Mouse (Mus musculus): ENCODE measurements around the gene Cyp2d10. TPM values are rescaled to one million over a fixed set of nuclear protein-coding genes. Genes with fewer than 3 reads are reported as not detected.
"Not testable (repeated sequence)": the region's sequence is repeated elsewhere in the genome, so short reads cannot be mapped to it uniquely, and the experiment has no call there.

Gene Cyp2d10
- polyA plus RNA-seq, 1 experiment from 2014 or later = 2.6 TPM

GRCm38 (mm10) chr15:82404163-82404562 is 2.8 kb downstream of the Cyp2d10 start:
- ATAC-seq (ENCODE audit: insufficient read depth, low FRiP score) = no peak
- H3K27ac ChIP-seq (ENCODE audit: low read length) = no peak overlapping the region
- H3K27me3 ChIP-seq (ENCODE audit: control insufficient read depth, insufficient read depth, low read length) = no peaks in the 10 kb centered on the region
- H3K4me1 ChIP-seq (ENCODE audit: control insufficient read depth, insufficient read depth, low read length) = no peaks in the 10 kb centered on the region
- 80% methylated on average over 3 of the region's 3 CpGs for WGBS
- H3K4me3 ChIP-seq (replicated peaks; ENCODE audit: low read length) = no peak overlapping the region
- no peaks in the 10 kb centered on the region for H3K36me3 ChIP-seq (ENCODE audit: control insufficient read depth, insufficient read depth, low read length)
- H3K9ac ChIP-seq (ENCODE audit: low read length) = no peak overlapping the region
- H3K9me3 ChIP-seq (replicated peaks; ENCODE audit: control insufficient read depth, low read length) = no peaks in the 10 kb centered on the region
- no peak overlapping the region for H3K4me2 ChIP-seq (ENCODE audit: low read depth, low read length)

- Histone ChIP-seq H3K27ac (ENCODE audit: low read length) (no peak overlapping the region), H3K9ac (ENCODE audit: low read length) (no peak overlapping the region), H3K9me3 (replicated peaks; ENCODE audit: control insufficient read depth, low read length) (no peaks in the 10 kb centered on the region), H3K36me3 (ENCODE audit: control insufficient read depth, insufficient read depth, low read length) (no peaks in the 10 kb centered on the region), H3K27me3 (ENCODE audit: control insufficient read depth, insufficient read depth, low read length) (no peaks in the 10 kb centered on the region), H3K4me3 (replicated peaks; ENCODE audit: low read length) (no peak overlapping the region), H3K4me1 (ENCODE audit: control insufficient read depth, insufficient read depth, low read length) (no peaks in the 10 kb centered on the region), H3K4me2 (ENCODE audit: low read depth, low read length) (no peak overlapping the region)
- no peak for ATAC-seq (ENCODE audit: insufficient read depth, low FRiP score)
- WGBS = 93% methylated on average over 9 of the region's 9 CpGs
These were observed 3.4 kb downstream of the Cyp2d10 start for GRCm38 (mm10) chr15:82403606-82404005.

- no peak for ATAC-seq (ENCODE audit: insufficient read depth, low FRiP score)
- 86% methylated on average over 6 of the region's 6 CpGs for WGBS
- H3K27ac ChIP-seq (ENCODE audit: low read length) = no peak overlapping the region
These were observed 4.3 kb downstream of the Cyp2d10 start for GRCm38 (mm10) chr15:82402741-82403140.

GRCm38 (mm10) chr15:82402106-82402505 is 4.9 kb downstream of the Cyp2d10 start:
- Histone ChIP-seq H3K4me1 (ENCODE audit: control insufficient read depth, insufficient read depth, low read length) (no peaks in the 10 kb centered on the region), H3K4me3 (replicated peaks; ENCODE audit: low read length) (no peak overlapping the region), H3K4me2 (ENCODE audit: low read depth, low read length) (no peak overlapping the region), H3K9me3 (replicated peaks; ENCODE audit: control insufficient read depth, low read length) (no peaks in the 10 kb centered on the region), H3K27ac (ENCODE audit: low read length) (no peak overlapping the region), H3K9ac (ENCODE audit: low read length) (no peak overlapping the region), H3K36me3 (ENCODE audit: control insufficient read depth, insufficient read depth, low read length) (no peaks in the 10 kb centered on the region), H3K27me3 (ENCODE audit: control insufficient read depth, insufficient read depth, low read length) (no peaks in the 10 kb centered on the region)
- no peak for ATAC-seq (ENCODE audit: insufficient read depth, low FRiP score)

More at GRCm38 (mm10) chr15:82402741-82403140, 4.3 kb downstream of the Cyp2d10 start:
- Histone ChIP-seq H3K4me1 (ENCODE audit: control insufficient read depth, insufficient read depth, low read length) (no peaks in the 10 kb centered on the region), H3K36me3 (ENCODE audit: control insufficient read depth, insufficient read depth, low read length) (no peaks in the 10 kb centered on the region), H3K9ac (ENCODE audit: low read length) (no peak overlapping the region), H3K4me3 (replicated peaks; ENCODE audit: low read length) (no peak overlapping the region), H3K9me3 (replicated peaks; ENCODE audit: control insufficient read depth, low read length) (no peaks in the 10 kb centered on the region), H3K27me3 (ENCODE audit: control insufficient read depth, insufficient read depth, low read length) (no peaks in the 10 kb centered on the region), H3K4me2 (ENCODE audit: low read depth, low read length) (no peak overlapping the region)

GRCm38 (mm10) chr15:82401516-82401915 is 5.5 kb downstream of the Cyp2d10 start:
- no peak for ATAC-seq (ENCODE audit: insufficient read depth, low FRiP score)
- H3K36me3 ChIP-seq (ENCODE audit: control insufficient read depth, insufficient read depth, low read length) = no peaks in the 10 kb centered on the region
- 65% methylated on average over 2 of the region's 2 CpGs for WGBS

GRCm38 (mm10) chr15:82395955-82396354 is 11.0 kb downstream of the Cyp2d10 start:
- H3K36me3 ChIP-seq (ENCODE audit: control insufficient read depth, insufficient read depth, low read length); H3K4me3 ChIP-seq (replicated peaks; ENCODE audit: low read length); H3K4me2 ChIP-seq (ENCODE audit: low read depth, low read length); H3K27ac ChIP-seq (ENCODE audit: low read length); H3K9me3 ChIP-seq (replicated peaks; ENCODE audit: control insufficient read depth, low read length); H3K9ac ChIP-seq (ENCODE audit: low read length); H3K27me3 ChIP-seq (ENCODE audit: control insufficient read depth, insufficient read depth, low read length); H3K4me1 ChIP-seq (ENCODE audit: control insufficient read depth, insufficient read depth, low read length); ATAC-seq (ENCODE audit: insufficient read depth, low FRiP score): not testable (repeated sequence)
- WGBS = 71% methylated on average over 3 of the region's 3 CpGs

More at GRCm38 (mm10) chr15:82401516-82401915, 5.5 kb downstream of the Cyp2d10 start:
- H3K9me3 ChIP-seq (replicated peaks; ENCODE audit: control insufficient read depth, low read length) = no peaks in the 10 kb centered on the region
- no peak overlapping the region for H3K4me3 ChIP-seq (replicated peaks; ENCODE audit: low read length)
- H3K4me1 ChIP-seq (ENCODE audit: control insufficient read depth, insufficient read depth, low read length) = no peaks in the 10 kb centered on the region
- H3K27ac ChIP-seq (ENCODE audit: low read length) = no peak overlapping the region
- no peak overlapping the region for H3K4me2 ChIP-seq (ENCODE audit: low read depth, low read length)
- no peaks in the 10 kb centered on the region for H3K27me3 ChIP-seq (ENCODE audit: control insufficient read depth, insufficient read depth, low read length)
- H3K9ac ChIP-seq (ENCODE audit: low read length) = no peak overlapping the region

GRCm38 (mm10) chr15:82393922-82394321 is 13.1 kb downstream of the Cyp2d10 start, which contains the start of gene Cyp2d11:
Gene Cyp2d11, minus strand, starts transcription at chr15:82394022.
- H3K4me2 ChIP-seq (ENCODE audit: low read depth, low read length); H3K4me1 ChIP-seq (ENCODE audit: control insufficient read depth, insufficient read depth, low read length); H3K4me3 ChIP-seq (replicated peaks; ENCODE audit: low read length); ATAC-seq (ENCODE audit: insufficient read depth, low FRiP score); H3K9me3 ChIP-seq (replicated peaks; ENCODE audit: control insufficient read depth, low read length); H3K27me3 ChIP-seq (ENCODE audit: control insufficient read depth, insufficient read depth, low read length); H3K36me3 ChIP-seq (ENCODE audit: control insufficient read depth, insufficient read depth, low read length); H3K9ac ChIP-seq (ENCODE audit: low read length); H3K27ac ChIP-seq (ENCODE audit: low read length): not testable (repeated sequence)
- WGBS = 90% methylated on average over 2 of the region's 2 CpGs

GRCm38 (mm10) chr15:82389916-82390315 is 17.1 kb downstream of the Cyp2d10 start:
- not testable (repeated sequence) for ATAC-seq (ENCODE audit: insufficient read depth, low FRiP score)

GRCm38 (mm10) chr15:82385729-82386128 is 21.3 kb downstream of the Cyp2d10 start:
- no peaks in the 10 kb centered on the region; the same call in 1 of the 2 replicates for H3K9me3 ChIP-seq (replicated peaks; ENCODE audit: control insufficient read depth, low read length)
- no peaks in the 10 kb centered on the region for H3K36me3 ChIP-seq (ENCODE audit: control insufficient read depth, insufficient read depth, low read length)
- H3K4me3 ChIP-seq (replicated peaks; ENCODE audit: low read length) = no peak overlapping the region
- no peak overlapping the region for H3K27ac ChIP-seq (ENCODE audit: low read length)
- H3K9ac ChIP-seq (ENCODE audit: low read length) = no peak overlapping the region
- H3K4me1 ChIP-seq (ENCODE audit: control insufficient read depth, insufficient read depth, low read length) = peaks cover 2% of the 10 kb centered on the region; the same call in 1 of the 2 replicates
- H3K4me2 ChIP-seq (ENCODE audit: low read depth, low read length) = no peak overlapping the region
- 64% methylated on average over 2 of the region's 2 CpGs for WGBS
- H3K27me3 ChIP-seq (ENCODE audit: control insufficient read depth, insufficient read depth, low read length) = no peaks in the 10 kb centered on the region
- no peak for ATAC-seq (ENCODE audit: insufficient read depth, low FRiP score)

More at GRCm38 (mm10) chr15:82389916-82390315, 17.1 kb downstream of the Cyp2d10 start:
- H3K36me3 ChIP-seq (ENCODE audit: control insufficient read depth, insufficient read depth, low read length); H3K27ac ChIP-seq (ENCODE audit: low read length); H3K4me2 ChIP-seq (ENCODE audit: low read depth, low read length); H3K9ac ChIP-seq (ENCODE audit: low read length); H3K9me3 ChIP-seq (replicated peaks; ENCODE audit: control insufficient read depth, low read length); H3K27me3 ChIP-seq (ENCODE audit: control insufficient read depth, insufficient read depth, low read length); H3K4me3 ChIP-seq (replicated peaks; ENCODE audit: low read length); H3K4me1 ChIP-seq (ENCODE audit: control insufficient read depth, insufficient read depth, low read length): not testable (repeated sequence)
- 87% methylated on average over 10 of the region's 10 CpGs for WGBS

- no peak overlapping the region for H3K9ac ChIP-seq (ENCODE audit: low read length)
- WGBS = 75% methylated on average over 2 of the region's 2 CpGs
- no peak for ATAC-seq (ENCODE audit: insufficient read depth, low FRiP score)
These were observed 24.6 kb downstream of the Cyp2d10 start for GRCm38 (mm10) chr15:82382441-82382840.

More at GRCm38 (mm10) chr15:82382441-82382840, 24.6 kb downstream of the Cyp2d10 start:
- peaks cover 14% of the 10 kb centered on the region for H3K4me1 ChIP-seq (ENCODE audit: control insufficient read depth, insufficient read depth, low read length)
- H3K4me3 ChIP-seq (replicated peaks; ENCODE audit: low read length) = no peak overlapping the region
- no peaks in the 10 kb centered on the region; the same call in 1 of the 2 replicates for H3K9me3 ChIP-seq (replicated peaks; ENCODE audit: control insufficient read depth, low read length)
- H3K27me3 ChIP-seq (ENCODE audit: control insufficient read depth, insufficient read depth, low read length) = no peaks in the 10 kb centered on the region
- H3K4me2 ChIP-seq (ENCODE audit: low read depth, low read length) = no peak overlapping the region
- H3K27ac ChIP-seq (ENCODE audit: low read length) = no peak overlapping the region
- no peaks in the 10 kb centered on the region for H3K36me3 ChIP-seq (ENCODE audit: control insufficient read depth, insufficient read depth, low read length)
